20 mouse cellular contexts compared by ENCODE assay signal in the genomic region with DNA sequence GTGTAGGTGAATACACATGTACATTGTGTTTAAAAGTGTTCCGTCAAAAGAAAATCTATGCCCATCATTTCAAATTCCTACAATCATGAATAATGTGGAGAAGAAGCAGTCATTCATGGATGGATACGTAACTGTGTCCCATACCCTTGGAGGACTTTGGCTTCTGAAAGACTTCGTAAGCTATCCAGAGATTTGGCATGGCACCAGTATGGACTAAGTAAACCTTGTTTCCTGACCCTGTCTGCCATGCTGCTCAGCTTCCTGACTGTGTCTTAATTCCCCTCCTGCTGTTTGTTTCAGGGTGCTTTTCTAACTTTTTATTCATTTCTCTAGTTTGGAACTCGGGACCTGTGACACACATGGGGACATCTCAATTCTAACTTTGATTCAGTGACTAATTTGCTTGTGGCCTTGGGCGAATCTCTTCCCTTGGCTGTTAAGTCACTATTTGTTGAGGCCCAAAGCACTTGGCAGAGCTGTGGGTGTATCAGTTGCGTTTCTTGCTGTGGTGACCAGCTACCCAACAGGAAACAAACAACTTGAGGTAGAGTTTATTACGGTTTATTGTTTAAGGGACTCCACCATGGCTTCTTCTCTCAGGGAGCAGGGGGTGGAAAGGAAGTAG.
DNase-seq lines count a peak whose midpoint lies in the region; ATAC-seq and TF ChIP-seq lines count a peak whose summit lies in the region.
"Had no signal": no experiment of that assay in that cellular context is flagged by ENCODE, and none has a peak within 500 bp of the region (broad histone marks: within the 10 kb centered on the region; RNA-seq: fewer than 3 reads in every experiment).

No protein-coding gene starts in this region.

- H3K9me3 ChIP-seq in lung, postnatal 0 days (ENCODE audit: low read length) = no peaks in the 10 kb centered on the region
- H3K9me3 ChIP-seq: forebrain, embryonic 10.5 days; heart, embryonic 10.5 days had no signal

- peak overlapping the region; percentile 91 for H3K27ac ChIP-seq in kidney, adult 2 months (ENCODE audit: insufficient read depth, low read depth, low read length)
- peak overlapping the region; percentile 14; the same call in 1 of the 2 replicates for H3K27ac ChIP-seq in lung, postnatal 0 days (ENCODE audit: low read length)
- H3K27ac ChIP-seq: forebrain, embryonic 10.5 days; heart, embryonic 10.5 days; hindbrain, embryonic 14.5 days had no signal

- H3K9ac ChIP-seq in lung, postnatal 0 days (replicated peaks; ENCODE audit: low read depth) = no peak overlapping the region
- H3K9ac ChIP-seq: hindbrain, embryonic 14.5 days; lung, embryonic 14.5 days had no signal

- no peak overlapping the region for H3K4me2 ChIP-seq in lung, postnatal 0 days (replicated peaks; ENCODE audit: low read depth, low read length)
- H3K4me2 ChIP-seq: hindbrain, embryonic 14.5 days; lung, embryonic 14.5 days; midbrain, embryonic 11.5 days had no signal

- TF ChIP-seq EP300 in lung, postnatal 0 days (IDR thresholded peaks at IDR 0.05) = no peak

- H3K4me1 ChIP-seq in kidney, adult 2 months (ENCODE audit: control insufficient read depth, insufficient read depth, low read length) = peaks cover 45% of the 10 kb centered on the region
- peaks cover 21% of the 10 kb centered on the region; the same call in 1 of the 2 replicates for H3K4me1 ChIP-seq in lung, postnatal 0 days (ENCODE audit: insufficient read depth, low read depth, low read length)

- WGBS in kidney, adult 2 months = 53% methylated on average over 7 of the region's 7 CpGs
- 64% methylated on average over 7 of the region's 7 CpGs for WGBS in lung, postnatal 0 days

- H3K4me3 ChIP-seq in kidney, adult 2 months (ENCODE audit: insufficient read depth, low read depth, low read length) = no peak overlapping the region
- H3K4me3 ChIP-seq in lung, postnatal 0 days (ENCODE audit: low read depth, low read length) = no peak overlapping the region
- H3K4me3 ChIP-seq: forebrain, embryonic 10.5 days; heart, embryonic 10.5 days had no signal

- ATAC-seq in lung, postnatal 0 days = no peak
- ATAC-seq: activated CD4-positive, CD25-positive, alpha-beta regulatory T cell, adult 4 months; forebrain, embryonic 16.5 days had no signal

- DNase-seq in adrenal gland, adult 2 months = peak; percentile 37
- DNase-seq in adrenal gland, postnatal 4 days (ENCODE audit: low spot score in 2 of 2) = no peak
- peak; percentile 76 for DNase-seq in kidney, adult 2 months
- no peak for DNase-seq in kidney, postnatal 10 days
- DNase-seq in lung, postnatal 0 days (ENCODE audit: low spot score) = peak; percentile 23
- no peak for DNase-seq in lung, postnatal 25 days (ENCODE audit: low spot score)
- DNase-seq in kidney, postnatal 36 days = peak; percentile 38 to 71
- no peak for DNase-seq in cerebellum, adult 18-20 months
- DNase-seq: adrenal gland, postnatal 14 days; cerebellum, adult 9-11 months; heart, postnatal 4 days; layer of hippocampus, adult 9-11 months; lung, embryonic 14.5 days; right cerebral cortex, postnatal 4 days had no signal

- no peak for TF ChIP-seq POLR2A in kidney, adult 2 months (IDR thresholded peaks at IDR 0.05; ENCODE audit: low read depth, low read length)

- no peak for TF ChIP-seq CTCF in kidney, adult 2 months (conservative IDR thresholded peaks at IDR 0.05; ENCODE audit: insufficient read depth, insufficient read length, low read depth, low read length)
- no peak for TF ChIP-seq CTCF in lung, postnatal 0 days (IDR thresholded peaks at IDR 0.05)

- H3K36me3 ChIP-seq in kidney, adult 2 months (ENCODE audit: control insufficient read depth, insufficient read depth, low read length) = no peaks in the 10 kb centered on the region
- H3K36me3 ChIP-seq in lung, postnatal 0 days (ENCODE audit: insufficient read depth, low read length) = no peaks in the 10 kb centered on the region
- H3K36me3 ChIP-seq: forebrain, embryonic 10.5 days had no signal

- no peaks in the 10 kb centered on the region for H3K27me3 ChIP-seq in kidney, adult 2 months (replicated peaks; ENCODE audit: control insufficient read depth, insufficient read depth, low read length)
- no peaks in the 10 kb centered on the region for H3K27me3 ChIP-seq in lung, postnatal 0 days (replicated peaks; ENCODE audit: insufficient read depth, low read length)

Comparison
In these comparisons a context has a peak if more than half of its experiments do, and no peak if none do; other contexts are left out.
1. DNase-seq: peak in adrenal gland, adult 2 months (single experiment), kidney, adult 2 months (single experiment), lung, postnatal 0 days (single experiment) and kidney, postnatal 36 days (2 of 2); none in adrenal gland, postnatal 4 days (0 of 2), kidney, postnatal 10 days (single experiment), lung, postnatal 25 days (single experiment) and cerebellum, adult 18-20 months (0 of 2).